Mouse (Mus musculus) adrenal gland, postnatal 0 days (tissue): ENCODE results near the gene Slc22a28. TPM values are rescaled to one million over a fixed set of nuclear protein-coding genes. Genes with fewer than 3 reads are reported as not detected.

Experiments
- polyA plus RNA-seq: library from polyadenylated mRNA; unstranded; fragments of >200 nt; fragmentation: Nextera tagmentation; extraction: Ambion mirVana; gene quantifications from 2 replicates; pipeline ENCODE4 v1.2.1, GENCODE M21; 2015

Gene Slc22a28
- not detected in 2 replicates for polyA plus RNA-seq

DNA sequence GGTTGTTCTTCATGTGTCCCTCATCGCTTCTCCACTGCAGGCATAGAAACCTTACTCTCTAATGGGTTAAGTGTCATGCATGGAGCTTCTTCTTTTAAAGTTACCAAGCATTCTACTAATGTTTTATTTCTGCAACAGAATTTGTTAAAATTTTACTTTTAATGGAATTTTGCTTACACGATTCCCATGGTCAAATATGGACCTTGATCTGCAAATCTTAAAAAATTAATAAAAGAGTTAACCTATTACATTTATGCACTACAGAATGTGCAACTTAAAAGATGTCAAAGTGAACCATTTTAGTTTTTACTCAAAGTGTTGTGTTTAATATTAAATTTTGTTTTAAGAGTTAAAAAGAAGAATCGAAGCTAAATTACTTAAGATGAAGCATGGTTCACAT lies at the start of gene Slc22a28:
Gene Slc22a28, minus strand, starts transcription at position 102 of the 400 bp plus-strand sequence.

Other genes with a start within 250 kb of the Slc22a28 start
- not detected in 2 replicates for gene Slc22a27, start 166.0 kb downstream of the Slc22a28 start, polyA plus RNA-seq
- 0.17 TPM in 1 of 2 replicates, not detected in the other for gene Slc22a29, start 86.9 kb upstream of the Slc22a28 start, polyA plus RNA-seq